Mouse (Mus musculus) limb, embryonic 15.5 days (tissue): ENCODE measurements around the gene H2al1b. TPM values are rescaled to one million over a fixed set of nuclear protein-coding genes. Genes with fewer than 3 reads are reported as not detected.
"Not testable (repeated sequence)": the region's sequence is repeated elsewhere in the genome, so short reads cannot be mapped to it uniquely, and the experiment has no call there.

Source experiments
- ATAC-seq: fragments of 200-750 bp; cut with Nextera tagmentation; 2 replicates; pipeline ENCODE4 v1.8.0; 2017; ENCODE audit warnings: low read depth, moderate TSS enrichment; ENCODE audit not compliant: insufficient number of reproducible peaks, low FRiP score, low TSS enrichment
- H3K27ac ChIP-seq: fragments of 300-500 bp; sonication (generic); 2 replicates; pipeline ENCODE4 v1.5.1; 2015; ENCODE audit warnings: moderate library complexity, mild to moderate bottlenecking, inconsistent platforms
- H3K27me3 ChIP-seq: fragments of 300-500 bp; sonication (generic); 2 replicates; pipeline ENCODE4 v1.6.1; 2015; ENCODE audit warnings: inconsistent platforms
- H3K36me3 ChIP-seq: fragments of 300-500 bp; sonication (generic); 2 replicates; pipeline ENCODE4 v1.6.1; 2015; ENCODE audit warnings: inconsistent platforms
- H3K4me1 ChIP-seq: fragments of 300-500 bp; sonication (generic); 2 replicates; pipeline ENCODE4 v1.6.1; 2015; ENCODE audit warnings: inconsistent platforms
- H3K4me2 ChIP-seq: fragments of 300-500 bp; sonication (generic); 2 replicates; pipeline ENCODE4 v1.6.1; 2015; ENCODE audit warnings: mild to moderate bottlenecking, inconsistent platforms
- H3K4me3 ChIP-seq: fragments of 300-500 bp; sonication (generic); 2 replicates; pipeline ENCODE4 v1.5.1; 2015; ENCODE audit warnings: mild to moderate bottlenecking, inconsistent platforms
- H3K9ac ChIP-seq: fragments of 300-500 bp; sonication (generic); 2 replicates; pipeline ENCODE4 v1.6.1; 2015; ENCODE audit warnings: inconsistent platforms
- H3K9me3 ChIP-seq: fragments of 300-500 bp; sonication (generic); 2 replicates; pipeline ENCODE4 v1.6.1; 2016; ENCODE audit warnings: inconsistent platforms
- WGBS: fragments of 180-500 bp; shearing (Covaris S2); methylation state at CpG from one replicate; pipeline ENCODE4 v1.1.7; 2015; 5-methylcytosine and 5-hydroxymethylcytosine counted together
- polyA plus RNA-seq: library from polyadenylated mRNA; unstranded; fragments of >200 nt; fragmentation: Nextera tagmentation; extraction: Ambion mirVana; gene quantifications from 2 replicates; pipeline ENCODE4 v1.2.1, GENCODE M21; 2015

Gene H2al1b
- polyA plus RNA-seq, 1 experiment from 2014 or later = not detected

DNA sequence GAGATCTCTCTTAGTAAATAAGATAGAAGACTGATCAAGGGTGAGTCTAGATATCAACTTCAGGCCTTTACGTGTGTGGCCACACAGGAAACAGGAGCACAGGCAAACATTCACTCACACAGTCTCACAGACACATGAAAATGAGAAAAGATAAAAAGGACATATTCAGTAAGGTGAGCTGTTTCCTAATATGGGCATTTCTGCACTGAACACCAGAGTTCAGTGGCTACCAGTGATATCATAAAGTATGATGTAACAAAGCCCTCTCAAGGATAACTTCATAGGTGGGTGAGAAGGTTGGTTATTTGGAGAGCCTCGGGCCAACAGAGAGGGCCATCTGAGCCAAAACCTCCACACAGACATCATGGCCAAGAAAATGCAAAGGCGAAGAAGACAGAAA, 3.3 kb upstream of the H2al1b start, which contains the start of gene H2al1a:
H2al1a (plus strand) TSS at position 301 of the 400 bp plus-strand sequence.
- no CpG with 5 or more reads among the region's 3 CpGs for WGBS
- not testable (repeated sequence) for H3K4me1 ChIP-seq, H3K27me3 ChIP-seq, H3K4me2 ChIP-seq, ATAC-seq, H3K36me3 ChIP-seq, H3K4me3 ChIP-seq, H3K9ac ChIP-seq, H3K9me3 ChIP-seq, H3K27ac ChIP-seq

DNA sequence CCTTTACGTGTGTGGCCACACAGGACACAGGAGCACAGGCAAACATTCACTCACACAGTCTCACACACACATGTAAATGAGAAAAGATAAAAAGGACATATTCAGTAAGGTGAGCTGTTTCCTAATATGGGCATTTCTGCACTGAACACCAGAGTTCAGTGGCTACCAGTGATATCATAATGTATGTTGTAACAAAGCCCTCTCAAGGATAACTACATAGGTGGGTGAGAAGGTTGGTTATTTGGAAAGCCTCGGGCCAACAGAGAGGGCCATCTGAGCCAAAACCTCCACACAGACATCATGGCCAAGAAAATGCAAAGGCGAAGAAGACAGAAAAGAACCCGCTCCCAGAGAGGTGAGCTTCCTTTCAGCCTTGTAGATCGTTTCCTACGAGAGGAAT, 3.1 kb downstream of the H2al1b start, which contains the start of gene H2al1c:
H2al1c (plus strand) TSS at position 301 of the 400 bp plus-strand sequence.
- H3K27me3 ChIP-seq, ATAC-seq, H3K9ac ChIP-seq, H3K27ac ChIP-seq, H3K4me1 ChIP-seq, H3K4me2 ChIP-seq, H3K9me3 ChIP-seq, H3K36me3 ChIP-seq, H3K4me3 ChIP-seq: not testable (repeated sequence)
- WGBS = 67% methylated on average over 1 of the region's 6 CpGs

DNA sequence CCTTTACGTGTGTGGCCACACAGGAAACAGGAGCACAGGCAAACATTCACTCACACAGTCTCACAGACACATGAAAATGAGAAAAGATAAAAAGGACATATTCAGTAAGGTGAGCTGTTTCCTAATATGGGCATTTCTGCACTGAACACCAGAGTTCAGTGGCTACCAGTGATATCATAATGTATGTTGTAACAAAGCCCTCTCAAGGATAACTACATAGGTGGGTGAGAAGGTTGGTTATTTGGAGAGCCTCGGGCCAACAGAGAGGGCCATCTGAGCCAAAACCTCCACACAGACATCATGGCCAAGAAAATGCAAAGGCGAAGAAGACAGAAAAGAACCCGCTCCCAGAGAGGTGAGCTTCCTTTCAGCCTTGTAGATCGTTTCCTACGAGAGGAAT, 6.3 kb downstream of the H2al1b start, which contains the start of gene H2al1d:
H2al1d (plus strand) TSS at position 301 of the 400 bp plus-strand sequence.
- no CpG with 5 or more reads among the region's 6 CpGs for WGBS
- not testable (repeated sequence) for H3K27ac ChIP-seq, H3K27me3 ChIP-seq, ATAC-seq, H3K4me1 ChIP-seq, H3K9ac ChIP-seq, H3K4me2 ChIP-seq, H3K9me3 ChIP-seq, H3K36me3 ChIP-seq, H3K4me3 ChIP-seq

DNA sequence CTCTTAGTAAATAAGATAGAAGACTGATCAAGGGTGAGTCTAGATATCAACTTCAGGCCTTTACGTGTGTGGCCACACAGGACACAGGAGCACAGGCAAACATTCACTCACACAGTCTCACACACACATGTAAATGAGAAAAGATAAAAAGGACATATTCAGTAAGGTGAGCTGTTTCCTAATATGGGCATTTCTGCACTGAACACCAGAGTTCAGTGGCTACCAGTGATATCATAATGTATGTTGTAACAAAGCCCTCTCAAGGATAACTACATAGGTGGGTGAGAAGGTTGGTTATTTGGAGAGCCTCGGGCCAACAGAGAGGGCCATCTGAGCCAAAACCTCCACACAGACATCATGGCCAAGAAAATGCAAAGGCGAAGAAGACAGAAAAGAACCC, 9.4 kb downstream of the H2al1b start, which contains the start of gene H2al1e:
H2al1e (plus strand) TSS at position 301 of the 400 bp plus-strand sequence.
- H3K27ac ChIP-seq, ATAC-seq: not testable (repeated sequence)
- WGBS = no CpG with 5 or more reads among the region's 3 CpGs

DNA sequence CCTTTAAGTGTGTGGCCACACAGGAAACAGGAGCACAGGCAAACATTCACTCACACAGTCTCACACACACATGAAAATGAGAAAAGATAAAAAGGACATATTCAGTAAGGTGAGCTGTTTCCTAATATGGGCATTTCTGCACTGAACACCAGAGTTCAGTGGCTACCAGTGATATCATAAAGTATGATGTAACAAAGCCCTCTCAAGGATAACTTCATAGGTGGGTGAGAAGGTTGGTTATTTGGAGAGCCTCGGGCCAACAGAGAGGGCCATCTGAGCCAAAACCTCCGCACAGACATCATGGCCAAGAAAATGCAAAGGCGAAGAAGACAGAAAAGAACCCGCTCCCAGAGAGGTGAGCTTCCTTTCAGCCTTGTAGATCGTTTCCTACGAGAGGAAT, 12.6 kb downstream of the H2al1b start, which contains the start of gene H2al1f:
H2al1f (plus strand) TSS at position 301 of the 400 bp plus-strand sequence.
- not testable (repeated sequence) for ATAC-seq, H3K9me3 ChIP-seq, H3K4me3 ChIP-seq, H3K4me1 ChIP-seq, H3K9ac ChIP-seq, H3K4me2 ChIP-seq, H3K27ac ChIP-seq, H3K27me3 ChIP-seq, H3K36me3 ChIP-seq
- no CpG with 5 or more reads among the region's 6 CpGs for WGBS

More for the DNA sequence above, 9.4 kb downstream of the H2al1b start, which contains the start of gene H2al1e:
- H3K4me1 ChIP-seq, H3K9me3 ChIP-seq, H3K4me3 ChIP-seq, H3K27me3 ChIP-seq, H3K9ac ChIP-seq, H3K4me2 ChIP-seq, H3K36me3 ChIP-seq: not testable (repeated sequence)

DNA sequence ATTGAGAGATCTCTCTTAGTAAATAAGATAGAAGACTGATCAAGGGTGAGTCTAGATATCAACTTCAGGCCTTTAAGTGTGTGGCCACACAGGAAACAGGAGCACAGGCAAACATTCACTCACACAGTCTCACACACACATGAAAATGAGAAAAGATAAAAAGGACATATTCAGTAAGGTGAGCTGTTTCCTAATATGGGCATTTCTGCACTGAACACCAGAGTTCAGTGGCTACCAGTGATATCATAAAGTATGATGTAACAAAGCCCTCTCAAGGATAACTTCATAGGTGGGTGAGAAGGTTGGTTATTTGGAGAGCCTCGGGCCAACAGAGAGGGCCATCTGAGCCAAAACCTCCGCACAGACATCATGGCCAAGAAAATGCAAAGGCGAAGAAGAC, 15.7 kb downstream of the H2al1b start, which contains the start of gene H2al1g:
H2al1g (plus strand) TSS at position 301 of the 400 bp plus-strand sequence.
- H3K9ac ChIP-seq, H3K4me1 ChIP-seq, ATAC-seq, H3K4me2 ChIP-seq, H3K9me3 ChIP-seq, H3K27me3 ChIP-seq, H3K4me3 ChIP-seq, H3K36me3 ChIP-seq, H3K27ac ChIP-seq: not testable (repeated sequence)
- no CpG with 5 or more reads among the region's 3 CpGs for WGBS

DNA sequence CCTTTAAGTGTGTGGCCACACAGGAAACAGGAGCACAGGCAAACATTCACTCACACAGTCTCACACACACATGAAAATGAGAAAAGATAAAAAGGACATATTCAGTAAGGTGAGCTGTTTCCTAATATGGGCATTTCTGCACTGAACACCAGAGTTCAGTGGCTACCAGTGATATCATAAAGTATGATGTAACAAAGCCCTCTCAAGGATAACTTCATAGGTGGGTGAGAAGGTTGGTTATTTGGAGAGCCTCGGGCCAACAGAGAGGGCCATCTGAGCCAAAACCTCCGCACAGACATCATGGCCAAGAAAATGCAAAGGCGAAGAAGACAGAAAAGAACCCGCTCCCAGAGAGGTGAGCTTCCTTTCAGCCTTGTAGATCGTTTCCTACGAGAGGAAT, 19.0 kb downstream of the H2al1b start, which contains the start of gene H2al1h:
H2al1h (plus strand) TSS at position 301 of the 400 bp plus-strand sequence.
- not testable (repeated sequence) for H3K9me3 ChIP-seq, H3K4me1 ChIP-seq, H3K27ac ChIP-seq, H3K9ac ChIP-seq, ATAC-seq, H3K4me3 ChIP-seq, H3K36me3 ChIP-seq, H3K27me3 ChIP-seq, H3K4me2 ChIP-seq
- no CpG with 5 or more reads among the region's 6 CpGs for WGBS

DNA sequence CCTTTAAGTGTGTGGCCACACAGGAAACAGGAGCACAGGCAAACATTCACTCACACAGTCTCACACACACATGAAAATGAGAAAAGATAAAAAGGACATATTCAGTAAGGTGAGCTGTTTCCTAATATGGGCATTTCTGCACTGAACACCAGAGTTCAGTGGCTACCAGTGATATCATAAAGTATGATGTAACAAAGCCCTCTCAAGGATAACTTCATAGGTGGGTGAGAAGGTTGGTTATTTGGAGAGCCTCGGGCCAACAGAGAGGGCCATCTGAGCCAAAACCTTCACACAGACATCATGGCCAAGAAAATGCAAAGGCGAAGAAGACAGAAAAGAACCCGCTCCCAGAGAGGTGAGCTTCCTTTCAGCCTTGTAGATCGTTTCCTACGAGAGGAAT, 22.1 kb downstream of the H2al1b start, which contains the start of gene H2al1i:
H2al1i (plus strand) TSS at position 301 of the 400 bp plus-strand sequence.
- ATAC-seq, H3K36me3 ChIP-seq, H3K4me1 ChIP-seq, H3K9me3 ChIP-seq, H3K4me2 ChIP-seq, H3K9ac ChIP-seq, H3K4me3 ChIP-seq, H3K27me3 ChIP-seq, H3K27ac ChIP-seq: not testable (repeated sequence)
- 73% methylated on average over 2 of the region's 5 CpGs for WGBS

DNA sequence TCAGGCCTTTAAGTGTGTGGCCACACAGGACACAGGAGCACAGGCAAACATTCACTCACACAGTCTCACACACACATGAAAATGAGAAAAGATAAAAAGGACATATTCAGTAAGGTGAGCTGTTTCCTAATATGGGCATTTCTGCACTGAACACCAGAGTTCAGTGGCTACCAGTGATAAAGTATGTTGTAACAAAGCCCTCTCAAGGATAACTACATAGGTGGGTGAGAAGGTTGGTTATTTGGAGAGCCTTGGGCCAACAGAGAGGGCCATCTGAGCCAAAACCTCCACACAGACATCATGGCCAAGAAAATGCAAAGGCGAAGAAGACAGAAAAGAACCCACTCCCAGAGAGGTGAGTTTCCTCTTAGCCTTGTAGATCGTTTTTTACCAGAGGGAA, 25.3 kb downstream of the H2al1b start, which contains the start of gene H2al1j:
H2al1j (plus strand) TSS at position 301 of the 400 bp plus-strand sequence.
- ATAC-seq, H3K27me3 ChIP-seq, H3K27ac ChIP-seq, H3K36me3 ChIP-seq, H3K4me3 ChIP-seq, H3K9ac ChIP-seq, H3K4me2 ChIP-seq, H3K9me3 ChIP-seq, H3K4me1 ChIP-seq: not testable (repeated sequence)
- 86% methylated on average over 2 of the region's 2 CpGs for WGBS

DNA sequence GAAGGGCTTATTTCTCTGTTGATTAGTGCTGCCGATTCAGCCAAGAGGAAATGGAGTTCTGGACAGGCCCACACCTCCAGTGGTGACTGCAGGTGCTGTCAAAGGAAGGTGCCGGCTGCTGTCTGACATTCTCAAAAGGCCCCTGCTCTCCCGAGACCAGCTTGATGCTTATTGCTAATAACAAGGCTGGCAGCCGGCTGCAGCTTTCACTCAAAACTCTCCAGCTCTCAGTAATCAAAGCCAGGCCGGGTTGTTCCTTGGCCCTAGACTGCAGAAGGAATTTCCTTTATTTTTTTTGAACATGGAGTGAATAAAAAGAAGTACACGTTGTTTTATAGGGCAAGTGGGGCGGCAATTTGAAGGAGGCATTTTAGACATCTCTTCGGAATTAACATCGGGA, 43.5 kb downstream of the H2al1b start:
- H3K9me3 ChIP-seq = no peaks in the 10 kb centered on the region
- H3K4me1 ChIP-seq = no peaks in the 10 kb centered on the region
- no peaks in the 10 kb centered on the region for H3K36me3 ChIP-seq
- WGBS = 38% methylated on average over 9 of the region's 9 CpGs
- H3K9ac ChIP-seq = no peak overlapping the region
- H3K4me3 ChIP-seq = no peak overlapping the region
- 0 out of 2 replicates have a peak overlapping the region, but pooled peaks have one; percentile 5 for H3K4me2 ChIP-seq
- ATAC-seq = no peak
- H3K27me3 ChIP-seq = peaks cover 6% of the 10 kb centered on the region; the same call in 1 of the 2 replicates
- H3K27ac ChIP-seq = no peak overlapping the region

DNA sequence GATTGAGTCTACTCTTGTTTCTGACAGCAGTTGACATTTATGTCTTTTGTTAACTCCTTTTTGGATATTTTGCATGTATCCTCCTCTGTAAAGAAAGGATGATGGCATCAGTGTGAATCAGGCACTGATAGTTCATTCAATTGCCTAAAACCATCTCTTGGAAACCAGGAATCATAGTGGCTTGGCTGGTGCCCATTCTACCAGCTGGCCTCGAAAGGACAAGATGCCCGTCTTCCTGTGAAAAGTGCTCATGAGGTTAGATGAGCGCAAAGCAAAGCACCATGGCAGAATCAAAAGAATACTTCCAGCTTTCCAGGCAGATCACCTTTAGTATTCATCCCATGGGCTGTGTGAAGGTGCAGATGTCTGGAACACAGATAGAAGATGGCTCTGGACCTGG, 44.5 kb downstream of the H2al1b start:
- peaks cover 10% of the 10 kb centered on the region; the same call in 1 of the 2 replicates for H3K27me3 ChIP-seq
- H3K27ac ChIP-seq = no peak overlapping the region
- WGBS = 86% methylated on average over 3 of the region's 3 CpGs

More for the DNA sequence above, 44.5 kb downstream of the H2al1b start:
- Histone ChIP-seq H3K36me3 (no peaks in the 10 kb centered on the region), H3K4me2 (no peak overlapping the region), H3K4me1 (no peaks in the 10 kb centered on the region), H3K9me3 (no peaks in the 10 kb centered on the region), H3K4me3 (no peak overlapping the region), H3K9ac (no peak overlapping the region)
- no peak for ATAC-seq
